Mouse (Mus musculus) c-Kit-positive CD71-positive TER-119-negative erythroid progenitor cells, embryonic 14.5 days (primary cell): ENCODE results near the gene Hdac9.

Source experiments
- DNase-seq: peaks from one replicate; pipeline ENCODE4 v3.0.0-alpha.2; 2013; ENCODE audit warnings: low read depth

The Hdac9 gene

DNA sequence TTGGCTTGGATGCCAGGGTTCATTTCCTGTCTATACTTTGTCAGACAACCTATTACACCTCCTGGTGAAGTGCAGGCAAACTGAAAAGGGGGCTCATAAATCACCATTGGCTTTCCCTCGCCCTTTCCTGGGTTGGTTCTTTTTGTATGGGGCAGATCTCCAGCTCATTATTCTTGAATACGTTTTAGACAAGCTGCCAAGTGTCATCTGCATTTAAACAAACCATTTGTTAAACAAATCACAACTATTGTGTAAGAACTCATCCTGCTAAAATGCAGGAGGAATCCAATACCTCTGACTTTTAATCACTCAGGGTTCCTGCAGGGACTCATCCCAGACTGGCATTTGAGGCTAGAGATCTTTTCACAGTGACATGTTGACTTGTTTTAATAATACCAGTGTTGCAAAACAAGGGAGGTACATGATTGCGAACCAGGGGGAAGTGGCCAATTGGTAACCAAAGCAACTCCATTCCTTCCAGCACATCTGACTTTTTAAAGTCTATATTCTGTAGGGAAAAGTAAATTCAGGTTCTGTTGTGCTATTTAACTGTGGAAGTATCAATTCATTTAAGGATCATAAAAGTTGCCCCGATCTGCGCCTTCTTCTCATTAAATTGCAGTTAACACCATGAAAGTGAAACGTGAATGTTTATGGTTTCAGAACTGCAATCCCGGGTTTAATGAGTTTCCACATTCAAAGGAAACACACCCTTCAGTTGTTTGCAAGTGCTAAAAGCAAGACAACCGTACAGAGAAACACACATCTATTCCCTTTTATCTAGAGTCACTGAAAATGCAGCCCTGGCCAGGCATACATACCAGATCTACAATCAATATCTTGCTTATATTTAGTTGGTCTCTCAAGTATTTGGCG, 696.6 kb downstream of the Hdac9 start:
- DNase-seq: no peak

DNA sequence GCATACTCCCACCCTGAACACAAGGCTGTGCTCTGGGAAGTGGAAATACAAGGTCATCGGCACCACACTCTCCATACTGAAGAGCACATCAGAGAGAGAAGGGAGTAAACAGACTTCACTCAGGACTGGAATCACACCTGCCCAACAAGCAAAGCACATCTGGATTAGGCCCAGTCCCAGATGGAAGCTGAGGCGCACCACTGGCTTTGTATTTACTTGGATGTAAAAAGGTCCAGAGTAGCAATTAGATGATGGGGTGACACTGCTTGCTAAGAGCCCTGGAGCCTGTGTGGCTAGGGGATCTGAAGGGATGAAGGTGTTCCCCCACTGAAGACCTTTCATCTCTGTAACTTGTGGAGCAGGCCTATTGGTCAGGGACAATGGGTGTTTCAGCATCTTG, 698.3 kb downstream of the Hdac9 start:
- DNase-seq: no peak

DNA sequence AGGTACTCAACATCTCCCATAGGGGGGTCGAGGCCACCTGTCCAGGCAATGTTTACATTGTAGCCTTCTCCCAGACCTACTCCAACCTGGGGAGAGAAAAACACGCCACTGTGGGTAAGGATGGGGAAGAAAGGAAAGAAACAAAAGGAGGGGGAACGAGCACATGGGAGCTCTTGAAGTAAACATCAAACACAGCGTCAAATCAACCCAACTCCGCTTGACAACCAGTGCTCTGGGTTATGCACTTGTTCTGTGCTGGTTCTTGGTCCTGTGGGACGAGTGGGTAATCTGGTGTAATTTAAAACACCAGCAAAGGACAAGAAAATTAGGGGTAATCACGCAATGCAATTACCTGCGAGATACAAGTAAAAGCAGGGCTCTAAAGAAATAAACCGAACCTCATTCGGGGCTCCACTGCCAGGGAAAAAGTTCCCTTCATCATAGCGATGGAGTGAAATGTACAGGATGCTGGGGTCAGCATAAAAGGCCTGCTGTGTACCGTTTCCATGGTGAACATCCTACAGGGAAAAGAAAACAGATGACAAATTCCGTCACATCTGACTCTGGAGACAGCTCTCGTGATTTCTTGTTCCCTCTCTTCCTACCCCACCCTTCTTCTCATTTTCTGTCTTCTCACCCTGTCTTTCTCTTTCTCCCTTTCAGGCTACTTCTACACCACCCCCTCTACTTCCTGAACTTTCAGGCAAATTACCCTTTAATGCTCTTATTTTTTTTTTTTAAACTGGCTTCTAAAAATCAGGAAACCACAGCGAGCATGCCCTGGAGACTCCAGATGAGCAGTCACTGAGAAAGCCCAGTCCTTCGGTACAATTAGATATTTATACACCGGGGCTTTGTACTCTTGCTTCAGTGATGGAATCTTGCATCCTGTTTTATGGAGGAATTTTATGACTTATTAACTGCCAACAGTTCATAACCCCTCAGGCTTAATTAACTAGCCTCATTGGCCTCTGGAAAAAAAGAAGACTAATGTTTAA, 701.6 kb downstream of the Hdac9 start:
- DNase-seq: no peak

DNA sequence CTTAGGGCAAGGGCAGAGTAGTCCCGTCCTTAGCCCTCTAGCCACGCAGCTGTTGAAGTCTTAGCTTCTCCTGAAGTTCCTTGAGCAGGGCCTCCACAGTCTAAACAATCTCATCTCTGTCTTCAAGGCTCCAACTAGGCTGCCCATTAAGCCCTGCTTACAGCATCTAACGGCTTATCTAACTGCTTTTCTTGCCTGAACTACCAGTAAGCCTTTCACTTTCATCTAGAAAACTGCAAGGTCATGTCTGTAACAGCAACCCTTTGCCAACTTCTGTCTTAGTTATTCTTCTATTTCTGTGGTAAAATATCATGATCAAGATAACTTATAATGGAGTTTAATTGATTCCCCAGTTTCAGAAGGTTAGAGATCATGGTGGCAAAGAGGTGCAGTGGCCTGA, 704.7 kb downstream of the Hdac9 start:
- DNase-seq: no peak

DNA sequence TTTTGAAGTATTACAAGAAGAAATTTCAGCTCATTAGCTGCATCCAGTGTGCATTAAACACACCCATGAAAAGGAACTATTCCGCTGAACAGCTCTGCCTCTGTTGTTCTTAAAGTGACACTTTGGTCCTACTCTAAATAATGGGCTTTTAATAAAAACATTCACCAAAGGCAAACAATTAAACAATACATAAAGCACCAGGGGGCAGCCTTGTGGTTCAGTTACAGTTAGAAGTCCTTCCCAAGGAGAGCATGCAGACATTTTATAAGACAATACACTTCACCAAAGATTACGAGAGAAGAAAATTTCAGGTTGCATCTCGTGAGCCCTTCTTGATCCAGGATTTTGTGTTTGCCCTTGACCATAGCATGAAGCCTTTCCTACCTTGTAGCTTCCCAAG, 715.4 kb downstream of the Hdac9 start:
- DNase-seq: no peak

DNA sequence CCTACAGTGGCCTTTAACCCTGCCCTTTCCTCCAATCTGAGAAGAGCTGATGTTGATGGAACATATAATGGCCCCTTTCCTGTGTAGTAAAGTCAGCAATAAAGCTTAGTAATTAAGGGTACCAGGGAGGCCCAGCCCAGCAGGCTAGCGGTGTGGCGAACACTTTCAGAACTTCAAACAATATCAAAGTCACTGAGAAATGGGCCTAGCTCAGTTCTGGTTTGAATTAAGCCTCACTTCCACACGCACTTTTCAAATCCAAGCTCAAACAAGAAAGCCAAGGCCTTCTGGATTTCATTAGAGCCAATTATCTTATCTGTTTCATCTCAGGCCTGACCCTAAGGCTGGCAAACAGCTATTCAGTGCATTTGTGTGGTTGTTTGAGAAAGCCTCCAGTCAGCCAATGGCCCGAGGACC, 716.9 kb downstream of the Hdac9 start:
- no peak for DNase-seq

DNA sequence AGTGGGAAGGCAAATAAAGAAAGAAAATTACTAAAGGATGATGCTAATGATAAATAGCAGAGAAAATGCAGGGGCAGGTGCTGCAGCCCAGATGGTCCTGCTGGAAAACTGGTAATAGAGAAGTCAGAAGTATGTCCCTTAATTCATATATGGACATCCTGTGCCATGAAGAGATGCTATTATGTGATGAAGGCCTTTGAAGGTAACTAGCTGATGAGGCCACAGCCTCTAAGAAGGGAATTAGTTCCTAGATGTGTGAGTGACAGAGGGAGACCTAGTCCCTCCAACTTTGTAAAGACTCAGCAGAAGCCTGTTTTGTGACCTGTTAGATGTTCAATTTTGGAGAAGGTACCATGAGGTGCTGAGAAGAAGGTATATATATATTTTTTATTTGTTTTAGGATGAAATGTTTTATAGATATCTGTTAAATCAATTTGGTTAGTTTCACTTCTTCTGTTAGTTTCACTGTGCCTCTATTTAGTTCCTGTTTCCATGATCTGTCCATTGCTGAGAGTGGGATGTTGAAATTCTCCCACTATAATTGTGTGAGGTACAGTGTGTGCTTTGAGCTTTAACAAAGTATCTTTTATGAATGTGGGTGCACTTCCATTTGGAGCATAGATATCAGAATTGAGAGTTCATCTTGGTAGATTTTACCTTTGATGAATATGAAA, 721.6 kb downstream of the Hdac9 start:
- DNase-seq: no peak

DNA sequence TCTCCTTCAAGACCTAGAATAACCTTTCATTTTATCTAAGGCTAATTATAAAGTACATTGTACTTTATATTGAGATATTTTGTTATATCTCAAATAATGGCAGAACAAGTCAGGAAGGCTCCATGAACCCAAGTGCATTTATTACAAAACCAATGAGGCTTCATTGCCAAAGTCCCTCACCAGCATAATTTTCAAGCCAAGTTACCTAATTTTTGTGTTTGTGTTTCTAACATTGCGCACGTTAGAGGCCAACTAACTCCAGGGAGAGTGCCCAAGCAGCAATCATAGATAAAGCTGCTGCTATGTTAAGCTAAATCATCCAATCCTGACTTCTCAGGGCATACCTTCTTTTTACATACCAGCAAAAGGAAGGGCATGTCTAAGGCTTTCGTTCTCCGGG, 722.8 kb downstream of the Hdac9 start:
- no peak for DNase-seq

DNA sequence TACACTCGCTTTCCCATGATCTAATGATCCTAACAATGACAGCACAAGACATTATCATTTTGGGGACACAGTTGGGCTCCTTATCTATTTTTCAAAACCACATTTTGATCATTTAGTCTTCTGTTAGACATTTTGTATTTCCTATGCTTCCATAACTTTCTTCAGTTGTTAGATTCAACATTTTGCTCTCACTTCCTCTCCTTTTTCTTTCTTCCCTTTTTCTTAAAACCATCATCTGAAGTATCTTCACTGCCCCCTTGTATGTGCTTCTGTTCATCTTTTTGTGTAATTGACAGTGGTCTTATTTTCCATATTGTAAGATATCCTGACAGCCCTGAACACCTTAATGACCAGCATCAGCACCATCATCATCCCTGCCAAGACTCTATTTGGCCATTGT, 725.6 kb downstream of the Hdac9 start:
- DNase-seq: no peak

DNA sequence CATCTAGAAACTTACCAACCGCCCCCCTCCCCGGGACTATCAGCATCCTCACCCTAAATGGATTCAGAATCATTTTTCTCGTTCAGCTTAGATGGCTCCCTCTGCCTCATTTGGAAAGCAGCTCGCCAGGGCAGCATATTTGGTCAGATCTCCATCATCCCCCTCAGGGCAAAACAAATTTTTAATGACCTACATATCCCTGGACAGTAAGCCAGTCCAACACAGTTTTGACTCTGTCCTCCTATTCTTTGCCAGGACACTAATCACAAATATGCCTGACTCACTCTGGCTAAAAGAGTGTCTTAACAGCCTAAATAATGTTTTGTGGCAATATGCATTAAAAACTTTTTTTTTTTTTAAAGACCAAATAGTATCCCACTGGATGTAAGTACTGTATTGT, 738.0 kb downstream of the Hdac9 start:
- no peak for DNase-seq

DNA sequence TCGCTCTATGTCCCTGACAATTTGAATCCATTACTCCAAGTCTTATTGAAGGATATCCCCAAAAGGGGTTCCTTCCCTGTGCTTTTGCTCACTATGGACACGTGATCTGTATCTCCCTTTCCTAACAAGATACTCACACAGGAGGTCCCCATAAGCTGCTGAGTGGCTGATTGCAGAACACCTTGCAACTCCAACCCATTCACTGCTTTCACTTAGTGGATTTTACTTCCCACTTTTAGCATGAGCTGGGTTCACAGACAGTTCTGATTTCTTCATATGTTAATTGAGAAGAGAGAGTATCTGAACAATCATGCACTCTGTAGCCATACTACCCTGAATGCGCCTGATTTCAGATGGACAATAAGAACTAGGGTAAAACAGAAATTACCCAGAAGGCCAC, 740.1 kb downstream of the Hdac9 start:
- no peak for DNase-seq

DNA sequence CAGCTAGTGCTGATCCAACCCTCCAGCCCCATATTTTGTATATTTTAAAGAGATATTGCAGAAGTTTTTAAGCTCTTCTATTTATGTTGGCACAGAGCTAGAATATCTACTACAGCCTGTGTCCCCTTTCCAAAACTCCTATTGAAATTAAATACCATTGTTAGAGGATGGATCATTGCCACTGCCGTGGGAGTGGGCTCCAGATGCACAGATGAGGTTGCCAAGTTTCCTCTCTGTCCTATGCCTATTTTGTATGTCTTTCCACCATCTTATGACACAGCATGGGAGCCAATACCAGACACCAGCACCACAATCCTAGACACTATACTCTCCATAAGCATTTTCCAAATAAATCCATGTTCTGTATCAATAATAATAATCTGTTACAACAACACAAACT, 743.9 kb downstream of the Hdac9 start:
- DNase-seq: no peak

DNA sequence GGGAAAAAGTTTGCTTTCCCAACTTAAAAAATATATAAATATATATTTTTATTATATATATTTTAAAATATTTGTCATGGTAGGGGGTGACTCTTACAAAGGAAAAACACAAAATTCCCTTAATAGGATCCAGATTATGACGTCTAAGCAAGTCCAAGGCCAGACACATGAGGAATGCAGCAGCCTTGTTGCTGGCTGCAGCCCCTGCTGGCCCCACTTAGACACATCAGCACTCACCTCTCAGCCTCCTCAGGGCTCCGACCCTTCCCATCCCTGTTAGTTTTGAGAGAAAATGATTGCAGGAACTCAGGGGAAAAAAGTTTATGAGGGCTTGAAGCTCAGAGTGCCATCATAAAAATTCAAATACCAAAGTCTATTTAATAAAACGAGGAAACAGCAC, 746.3 kb downstream of the Hdac9 start:
- DNase-seq: no peak

DNA sequence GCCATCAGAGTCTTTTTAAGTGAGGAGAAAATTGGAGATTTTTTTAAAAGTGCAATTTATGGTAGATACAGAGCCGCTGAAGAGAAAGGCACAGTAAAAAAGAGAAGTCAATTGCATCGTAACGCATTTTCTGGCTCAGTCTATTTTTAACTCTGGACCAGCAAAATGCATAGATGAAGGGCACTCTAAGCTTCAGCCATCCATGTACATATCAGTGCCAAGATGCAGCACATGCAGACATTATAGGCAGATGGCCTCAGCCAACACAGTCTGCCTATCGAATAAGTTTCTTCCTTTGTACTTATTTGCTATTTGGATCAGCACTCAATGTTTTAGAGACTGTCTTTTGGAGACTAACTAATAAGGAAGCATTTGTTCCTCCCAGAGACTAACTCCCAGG, 751.2 kb downstream of the Hdac9 start:
- no peak for DNase-seq

DNA sequence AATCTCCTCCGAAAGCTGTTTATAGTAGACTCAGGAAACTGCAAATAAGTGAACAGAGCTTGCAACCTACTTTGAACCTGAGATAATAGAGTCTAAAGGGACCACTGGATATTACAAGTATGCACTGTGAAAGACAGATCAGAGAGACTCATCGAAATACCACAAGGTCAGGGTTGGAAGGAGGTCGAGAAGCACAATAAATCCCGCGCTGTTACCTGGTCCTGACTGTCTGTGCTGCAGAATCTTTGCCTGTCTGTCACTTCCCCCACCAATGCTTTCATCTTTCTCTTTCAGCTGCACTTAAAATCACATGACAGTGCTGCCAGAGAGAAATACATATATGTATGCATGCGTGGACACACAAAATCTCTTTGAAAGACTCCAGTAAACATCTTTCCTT, 760.6 kb downstream of the Hdac9 start:
- DNase-seq: no peak

DNA sequence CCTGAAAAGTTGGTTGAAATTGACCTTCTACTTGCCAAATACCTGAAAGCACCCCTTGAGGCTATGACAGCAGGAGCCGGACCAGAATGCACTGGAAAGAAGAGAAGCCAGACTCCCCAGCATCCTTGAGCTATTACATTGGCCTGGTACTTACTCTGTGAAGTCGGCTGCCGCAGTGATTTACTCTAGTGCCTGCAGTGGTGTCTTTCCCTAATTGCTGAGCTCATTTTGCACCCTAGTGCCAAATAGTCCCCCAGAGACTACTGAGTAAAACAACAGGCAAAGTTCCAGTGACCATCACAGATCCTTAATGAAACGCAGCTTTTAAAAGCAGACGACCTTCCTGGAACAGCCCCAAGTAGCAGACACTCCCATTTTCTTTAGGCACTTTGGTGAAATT, 761.2 kb downstream of the Hdac9 start:
- DNase-seq: no peak

DNA sequence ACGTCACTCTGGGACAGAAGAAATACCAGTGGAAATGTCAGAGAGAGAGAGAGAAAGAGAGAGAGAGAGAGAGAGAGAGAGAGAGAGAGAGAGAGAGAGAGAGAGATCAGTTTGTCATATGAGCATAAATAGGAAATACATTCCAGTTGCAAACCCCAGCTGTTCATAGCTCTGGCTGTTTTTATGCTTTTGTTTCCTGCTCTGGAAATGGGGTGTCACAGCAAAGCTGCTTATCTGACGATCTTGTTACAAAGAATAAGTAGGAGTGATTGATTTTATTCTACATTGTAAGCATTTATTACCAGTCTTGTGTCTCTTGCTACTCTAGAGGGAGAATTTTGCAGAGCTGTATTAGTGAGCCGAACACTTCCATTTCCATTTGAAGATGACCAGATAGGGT, 762.1 kb downstream of the Hdac9 start:
- no peak for DNase-seq

DNA sequence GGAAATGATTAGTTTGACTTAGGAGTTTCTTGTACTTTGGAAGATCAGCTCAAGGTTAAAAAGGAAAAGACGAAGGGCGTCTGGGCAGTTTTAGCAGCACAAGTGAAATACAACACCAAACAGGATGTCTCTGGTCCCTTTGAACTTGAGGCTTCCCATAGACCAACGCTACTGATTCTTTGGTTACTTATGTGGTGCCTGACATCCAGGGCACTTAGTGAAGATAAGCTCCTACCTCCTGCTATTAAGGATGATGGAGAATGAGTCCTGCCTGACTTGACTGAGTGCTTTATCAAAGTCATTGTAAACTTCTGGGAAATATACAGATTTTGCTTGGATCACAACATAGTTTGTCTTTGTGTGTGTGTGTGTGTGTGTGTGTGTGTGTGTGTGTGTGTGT, 765.6 kb downstream of the Hdac9 start:
- no peak for DNase-seq

DNA sequence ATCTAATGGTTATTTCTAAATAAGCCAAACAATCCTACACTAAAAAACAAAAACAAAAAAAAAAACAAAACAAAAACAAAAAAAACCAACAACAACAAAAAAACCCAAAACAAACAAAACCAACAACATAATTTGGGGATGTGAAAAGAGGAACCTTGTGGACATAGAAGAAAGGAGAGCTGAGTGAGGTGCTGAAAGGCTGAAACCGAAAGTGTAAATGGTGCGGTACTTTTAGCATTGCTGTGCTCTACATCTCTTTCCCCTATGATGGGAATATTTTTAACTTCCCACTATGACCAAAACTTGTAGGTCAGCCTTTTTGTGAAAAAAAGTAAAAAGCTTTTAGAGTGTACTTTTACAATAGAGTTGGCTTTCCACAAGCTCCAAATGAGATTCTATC, 774.2 kb downstream of the Hdac9 start:
- no peak for DNase-seq

DNA sequence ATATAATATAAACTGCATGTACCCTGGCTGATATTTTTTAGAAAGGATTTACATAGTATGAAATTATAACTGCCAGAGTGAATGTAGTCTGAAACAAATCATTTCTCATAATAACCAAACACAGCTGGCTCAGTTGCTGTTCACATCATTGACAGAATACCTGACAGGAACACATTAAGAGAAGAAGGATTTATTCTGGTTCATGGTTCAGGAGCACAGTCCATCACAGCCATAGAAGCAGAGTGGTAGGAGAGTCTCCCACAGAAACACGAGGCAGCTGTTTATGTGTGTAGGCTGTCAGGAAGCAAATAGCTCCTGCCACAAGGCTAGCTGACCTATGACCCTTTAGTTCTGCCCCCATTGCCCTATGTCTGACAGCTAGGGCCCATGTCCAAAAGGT, 803.6 kb downstream of the Hdac9 start:
- DNase-seq: no peak

DNA sequence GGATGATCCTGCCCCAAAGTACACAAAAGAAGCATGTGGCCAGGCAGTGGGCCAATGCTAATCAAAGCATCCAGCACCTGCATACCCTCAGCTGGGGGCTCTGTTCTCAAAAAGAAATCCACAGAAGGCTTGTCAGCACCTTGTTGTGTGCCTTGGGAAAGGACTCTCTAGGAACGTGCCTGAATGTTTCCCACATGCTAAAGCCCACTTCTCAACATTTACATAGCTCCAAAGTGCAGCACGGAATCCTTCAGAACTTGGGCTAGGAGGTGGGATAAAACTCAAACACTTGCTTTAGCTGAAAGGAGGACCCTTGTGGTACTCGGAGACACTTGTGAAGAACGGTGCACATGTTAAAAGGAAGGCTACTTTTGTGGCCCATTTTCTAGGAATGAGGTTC, 823.9 kb downstream of the Hdac9 start:
- no peak for DNase-seq

DNA sequence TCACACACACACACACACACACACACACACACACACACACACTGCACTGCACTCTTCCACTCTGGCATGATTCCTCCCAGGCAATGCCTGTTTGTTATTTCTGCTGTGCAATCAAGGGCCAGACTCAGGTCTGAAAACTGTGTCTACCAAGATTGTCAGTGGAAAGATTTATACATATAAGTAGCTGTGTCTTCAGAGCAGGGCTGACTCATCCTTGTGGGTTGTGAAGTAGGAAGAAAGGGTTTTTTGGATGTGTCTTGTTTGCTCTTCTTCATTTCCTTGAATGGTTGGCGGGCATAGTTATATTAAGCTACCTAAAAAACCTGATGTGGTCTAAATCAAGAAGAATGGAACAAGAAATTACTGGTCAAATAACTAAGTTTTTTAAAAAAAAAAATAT, 825.0 kb downstream of the Hdac9 start:
- DNase-seq: no peak
